Mouse (Mus musculus) frontal cortex, postnatal 10 days (tissue): ENCODE results near the gene Serpina12.

Source experiments
- DNase-seq, 2 experiments: peaks; one replicate each; pipeline ENCODE4 v3.0.0; 2022; ENCODE audit warnings: low spot score in 2 of 2, mixed read lengths in 1 of 2

Gene Serpina12

GRCm38 (mm10) chr12:104003238-104003612 lies 41.0 kb downstream of the Serpina12 start:
- no peak for DNase-seq

- DNase-seq, result no peak
These were observed 41.5 kb downstream of the Serpina12 start for GRCm38 (mm10) chr12:104002569-104003237.

GRCm38 (mm10) chr12:104000594-104000993 lies 43.6 kb downstream of the Serpina12 start:
- no peak for DNase-seq

- no peak for DNase-seq
These were observed 44.6 kb downstream of the Serpina12 start for GRCm38 (mm10) chr12:103999611-104000010.

- no peak for DNase-seq
These were observed 47.7 kb downstream of the Serpina12 start for GRCm38 (mm10) chr12:103996513-103996912.

GRCm38 (mm10) chr12:103995292-103996072 lies 48.8 kb downstream of the Serpina12 start:
- DNase-seq, result peak; percentile 61 to 75

GRCm38 (mm10) chr12:103992945-103993344 lies 51.3 kb downstream of the Serpina12 start:
- DNase-seq, result peak in 1 of 2 experiments; percentile 36

- DNase-seq, result no peak
These were observed 54.4 kb downstream of the Serpina12 start, which contains the start of gene Serpina11 for GRCm38 (mm10) chr12:103989857-103990256. TSS of gene Serpina11 (minus strand) at chr12:103989957.

- no peak for DNase-seq
These were observed 54.8 kb downstream of the Serpina12 start for GRCm38 (mm10) chr12:103989514-103989767.

- DNase-seq, result no peak
These were observed 55.3 kb downstream of the Serpina12 start for GRCm38 (mm10) chr12:103988754-103989513.

- no peak for DNase-seq
These were observed 58.4 kb downstream of the Serpina12 start for GRCm38 (mm10) chr12:103985868-103986267.

- peak in 1 of 2 experiments; percentile 49 for DNase-seq
These were observed 59.3 kb downstream of the Serpina12 start for GRCm38 (mm10) chr12:103984935-103985334.

- DNase-seq, result no peak
These were observed 62.4 kb downstream of the Serpina12 start for GRCm38 (mm10) chr12:103981646-103982360.
